Mouse (Mus musculus) kidney, postnatal 0 days (tissue): ENCODE measurements around the gene Cdk14. TPM values are rescaled to one million over a fixed set of nuclear protein-coding genes. Genes with fewer than 3 reads are reported as not detected.

ENCODE experiments used
- ATAC-seq: fragments of 200-750 bp; cut with Nextera tagmentation; replicated peaks from 2 replicates; pipeline ENCODE4 v1.8.0; 2017; ENCODE audit warnings: low read depth, moderate number of reproducible peaks, moderate TSS enrichment, moderate library complexity; ENCODE audit not compliant: low FRiP score
- DNase-seq: peaks from one replicate; pipeline ENCODE4 v3.0.0-alpha.2; 2016; ENCODE audit warnings: low spot score
- H3K27ac ChIP-seq: fragments of 300-500 bp; sonication (generic); 2 replicates; pipeline ENCODE4 v1.5.1; 2014; ENCODE audit warnings: mild to moderate bottlenecking
- H3K27me3 ChIP-seq: fragments of 300-500 bp; sonication (generic); 2 replicates; pipeline ENCODE4 v1.6.1; 2014; ENCODE audit warnings: low read length, mixed read lengths; ENCODE audit not compliant: insufficient read depth
- H3K36me3 ChIP-seq: fragments of 300-500 bp; sonication (generic); 2 replicates; pipeline ENCODE4 v1.6.1; 2014; ENCODE audit warnings: low read length, mixed read lengths; ENCODE audit not compliant: insufficient read depth
- H3K4me1 ChIP-seq: fragments of 300-500 bp; sonication (generic); replicated peaks from 2 replicates; pipeline ENCODE4 v1.6.1; 2014; ENCODE audit warnings: antibody characterized with exemption, low read length, mixed read lengths; ENCODE audit not compliant: insufficient read depth
- H3K4me2 ChIP-seq: fragments of 300-500 bp; sonication (generic); 2 replicates; pipeline ENCODE4 v1.6.1; 2014; ENCODE audit warnings: mild to moderate bottlenecking, low read length, moderate library complexity, mixed read lengths
- H3K4me3 ChIP-seq: fragments of 300-500 bp; sonication (generic); replicated peaks from 2 replicates; pipeline ENCODE4 v1.5.1; 2014; ENCODE audit warnings: low read depth, low read length
- H3K9ac ChIP-seq: fragments of 300-500 bp; sonication (generic); 2 replicates; pipeline ENCODE4 v1.6.1; 2014; ENCODE audit warnings: low read depth, low read length
- H3K9me3 ChIP-seq: fragments of 300-500 bp; sonication (generic); replicated peaks from 2 replicates; pipeline ENCODE4 v1.6.1; 2016; ENCODE audit warnings: low read length, inconsistent platforms, mixed read lengths
- CTCF ChIP-seq: IDR thresholded peaks from 2 replicates; pipeline ENCODE4 v1.5.1; 2016; ENCODE audit warnings: antibody characterized with exemption, low read depth, mild to moderate bottlenecking, moderate library complexity
- WGBS: fragments of 180-500 bp; shearing (Covaris S2); extraction: QIAGEN DNeasy Blood & Tissue Kit; methylation state at CpG from one replicate; pipeline ENCODE4 v1.1.7; 2014; 5-methylcytosine and 5-hydroxymethylcytosine counted together
- polyA plus RNA-seq: library from polyadenylated mRNA; unstranded; fragments of >200 nt; fragmentation: Nextera tagmentation; extraction: Ambion mirVana; gene quantifications from 2 replicates; pipeline ENCODE4 v1.2.1, GENCODE M21; 2015

Cdk14 gene
- polyA plus RNA-seq, 1 experiment from 2014 or later, result 8.8 TPM

- no peak for DNase-seq
- H3K36me3 ChIP-seq, result no peaks in the 10 kb centered on the region
- no peaks in the 10 kb centered on the region for H3K9me3 ChIP-seq
- no peak overlapping the region for H3K4me2 ChIP-seq
- WGBS, result 69% methylated on average over 1 of the region's 1 CpGs
- H3K4me1 ChIP-seq, result no peaks in the 10 kb centered on the region
- ATAC-seq, result no peak
- no peaks in the 10 kb centered on the region for H3K27me3 ChIP-seq
- no peak overlapping the region for H3K4me3 ChIP-seq
- H3K9ac ChIP-seq, result no peak overlapping the region
- H3K27ac ChIP-seq, result no peak overlapping the region
- TF ChIP-seq CTCF, result no peak
These were observed 230.5 kb downstream of the Cdk14 start for GRCm38 (mm10) chr5:5189590-5189989.

GRCm38 (mm10) chr5:5185987-5186742, 233.9 kb downstream of the Cdk14 start:
- no peak overlapping the region for H3K4me2 ChIP-seq
- no peak overlapping the region for H3K4me3 ChIP-seq
- TF ChIP-seq CTCF, result no peak
- 79% methylated on average over 3 of the region's 3 CpGs for WGBS
- H3K27ac ChIP-seq, result no peak overlapping the region
- no peak for DNase-seq
- no peak overlapping the region for H3K9ac ChIP-seq
- no peaks in the 10 kb centered on the region for H3K27me3 ChIP-seq
- ATAC-seq, result no peak
- H3K9me3 ChIP-seq, result no peaks in the 10 kb centered on the region
- no peaks in the 10 kb centered on the region for H3K4me1 ChIP-seq
- H3K36me3 ChIP-seq, result no peaks in the 10 kb centered on the region

GRCm38 (mm10) chr5:5185521-5185920, 234.6 kb downstream of the Cdk14 start:
- Histone ChIP-seq H3K36me3 (no peaks in the 10 kb centered on the region), H3K9me3 (no peaks in the 10 kb centered on the region), H3K27ac (no peak overlapping the region), H3K4me3 (no peak overlapping the region), H3K27me3 (no peaks in the 10 kb centered on the region), H3K9ac (no peak overlapping the region), H3K4me2 (no peak overlapping the region), H3K4me1 (no peaks in the 10 kb centered on the region)
- ATAC-seq, result no peak
- DNase-seq, result no peak
- TF ChIP-seq CTCF, result no peak

- Histone ChIP-seq H3K27me3 (no peaks in the 10 kb centered on the region), H3K36me3 (no peaks in the 10 kb centered on the region), H3K4me1 (no peaks in the 10 kb centered on the region), H3K27ac (no peak overlapping the region), H3K4me2 (no peak overlapping the region), H3K9ac (no peak overlapping the region), H3K9me3 (no peaks in the 10 kb centered on the region), H3K4me3 (no peak overlapping the region)
- 61% methylated on average over 2 of the region's 2 CpGs for WGBS
- DNase-seq (no peak), ATAC-seq (no peak)
- TF ChIP-seq CTCF, result no peak
These were observed 239.4 kb downstream of the Cdk14 start for GRCm38 (mm10) chr5:5180711-5181110.

- H3K27me3 ChIP-seq, result no peaks in the 10 kb centered on the region
- H3K4me2 ChIP-seq, result no peak overlapping the region
- H3K4me1 ChIP-seq, result no peaks in the 10 kb centered on the region
- no peak overlapping the region for H3K4me3 ChIP-seq
- H3K27ac ChIP-seq, result no peak overlapping the region
- ATAC-seq (no peak), DNase-seq (peak; percentile 55)
- no peaks in the 10 kb centered on the region for H3K36me3 ChIP-seq
- H3K9me3 ChIP-seq, result no peaks in the 10 kb centered on the region
- no peak for TF ChIP-seq CTCF
- H3K9ac ChIP-seq, result no peak overlapping the region
These were observed 239.8 kb downstream of the Cdk14 start for GRCm38 (mm10) chr5:5180311-5180710.

- WGBS, result 74% methylated on average over 10 of the region's 10 CpGs
- no peak for ATAC-seq
These were observed 244.1 kb downstream of the Cdk14 start for GRCm38 (mm10) chr5:5176052-5176451.

GRCm38 (mm10) chr5:5175611-5176010, 244.5 kb downstream of the Cdk14 start:
- no peak for ATAC-seq
- H3K4me2 ChIP-seq, result no peak overlapping the region

More at GRCm38 (mm10) chr5:5176052-5176451, 244.1 kb downstream of the Cdk14 start:
- no peaks in the 10 kb centered on the region for H3K36me3 ChIP-seq
- H3K4me3 ChIP-seq, result no peak overlapping the region
- no peak overlapping the region for H3K27ac ChIP-seq
- no peak overlapping the region for H3K4me2 ChIP-seq
- no peak for DNase-seq
- TF ChIP-seq CTCF, result no peak
- H3K9ac ChIP-seq, result no peak overlapping the region
- no peaks in the 10 kb centered on the region for H3K4me1 ChIP-seq
- no peaks in the 10 kb centered on the region for H3K27me3 ChIP-seq
- H3K9me3 ChIP-seq, result no peaks in the 10 kb centered on the region

More at GRCm38 (mm10) chr5:5175611-5176010, 244.5 kb downstream of the Cdk14 start:
- Histone ChIP-seq H3K4me1 (no peaks in the 10 kb centered on the region), H3K27ac (no peak overlapping the region), H3K9ac (no peak overlapping the region), H3K4me3 (no peak overlapping the region), H3K9me3 (no peaks in the 10 kb centered on the region), H3K36me3 (no peaks in the 10 kb centered on the region), H3K27me3 (no peaks in the 10 kb centered on the region)
- DNase-seq, result no peak
- TF ChIP-seq CTCF, result no peak
- WGBS, result 86% methylated on average over 1 of the region's 1 CpGs
